Mouse (Mus musculus): ENCODE data around the gene Cbarp.

DNA sequence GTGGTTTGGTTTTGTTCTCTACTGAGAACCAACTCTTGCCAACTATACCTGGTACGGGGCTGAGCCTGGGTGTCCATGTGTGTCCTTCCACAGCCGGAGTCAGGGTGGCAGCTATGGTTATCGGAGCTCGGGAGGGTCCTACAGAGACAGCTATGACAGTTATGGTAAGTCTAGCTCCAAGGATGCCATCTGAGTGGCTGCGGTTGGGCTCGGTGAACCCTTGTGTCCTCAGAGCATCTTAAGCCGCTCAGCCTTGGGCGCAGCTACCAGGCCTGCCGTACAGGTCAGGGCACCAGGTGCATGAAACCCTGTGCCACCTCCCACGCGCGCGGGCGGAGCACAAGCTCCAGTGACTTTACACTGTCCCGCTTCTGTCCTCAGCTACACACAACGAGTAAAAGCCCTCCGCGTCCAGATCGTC is 30.0 kb upstream of the Cbarp start:
- TF ChIP-seq TCF12 (IDR thresholded peaks at IDR 0.05; ENCODE audit: low read depth, low read length) (no peak), CTCF (conservative IDR thresholded peaks at IDR 0.05 in 1 of 2, IDR thresholded peaks at IDR 0.05 in 1 of 2; ENCODE audit: low read depth in 2 of 2, low read length in 2 of 2) (no peak), SIN3A (IDR thresholded peaks at IDR 0.05; ENCODE audit: low read length) (no peak), IRF4 (IDR thresholded peaks at IDR 0.05; ENCODE audit: low read depth, low read length) (no peak), EP300 (IDR thresholded peaks at IDR 0.05; ENCODE audit: low read length) (no peak), USF1 (IDR thresholded peaks at IDR 0.05; ENCODE audit: low read depth, low read length) (no peak), CHD2 (IDR thresholded peaks at IDR 0.05; ENCODE audit: low read length) (no peak), POLR2A (IDR thresholded peaks at IDR 0.05; ENCODE audit: low read depth, low read length) (no peak), MAZ (IDR thresholded peaks at IDR 0.05; ENCODE audit: low read depth, low read length) (no peak), NRF1 (IDR thresholded peaks at IDR 0.05; ENCODE audit: low read depth, low read length) (no peak), JUND (conservative IDR thresholded peaks at IDR 0.05; ENCODE audit: low read depth, low read length) (no peak), ETS1 (conservative IDR thresholded peaks at IDR 0.05; ENCODE audit: low read depth, low read length) (no peak), HCFC1 (IDR thresholded peaks at IDR 0.05; ENCODE audit: low read depth, low read length) (no peak)
